Mouse (Mus musculus): ENCODE data around the gene Clec2g.

DNA sequence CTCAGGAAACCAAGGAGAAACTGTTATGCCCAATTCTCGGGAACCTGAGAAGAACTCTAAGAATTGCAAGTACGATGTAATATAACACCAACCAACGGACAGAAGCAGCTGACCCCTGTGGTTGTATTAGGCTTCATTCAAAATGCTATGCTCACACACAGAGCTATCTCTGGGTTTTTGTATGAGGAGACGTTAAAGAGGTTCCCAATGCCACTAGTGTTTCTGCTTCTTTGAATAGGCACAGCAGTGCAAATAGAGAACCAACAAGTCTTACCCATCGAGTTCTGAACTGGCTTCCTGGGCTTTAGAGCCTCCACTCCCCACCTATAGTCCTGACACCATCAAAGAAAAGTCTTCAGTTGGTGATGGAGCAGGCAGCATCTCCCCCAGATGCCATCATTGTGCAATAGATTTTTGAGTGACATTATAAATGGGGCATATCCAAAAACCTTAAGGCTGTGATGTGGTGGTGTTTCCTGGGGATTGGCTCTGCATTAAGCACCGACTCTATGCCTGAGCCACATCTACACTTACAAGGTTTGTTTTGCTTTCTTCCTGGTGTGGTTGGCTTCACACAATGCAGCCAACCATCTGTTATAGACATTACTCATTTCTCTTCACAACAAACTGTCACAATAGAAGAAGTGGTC, 96.1 kb downstream of the Clec2g start:
- TF ChIP-seq CTCF (IDR thresholded peaks at IDR 0.05; ENCODE audit: low read depth, low read length) = no peak
- no peak for TF ChIP-seq POLR2A (IDR thresholded peaks at IDR 0.05; ENCODE audit: borderline replicate concordance, low read depth, low read length)

All from bone marrow macrophage, adult 2 months (primary cell).